Mouse (Mus musculus) CH12F3 (cell line): Measurements from ENCODE around the gene Syn3.

ENCODE experiments used
- in situ Hi-C: fragments of 300-500 bp; cut with MboI; formaldehyde crosslinking; loops from 2 replicates; pipeline ENCODE4 v1.14.3; 2020; ENCODE audit warnings: low sequenced_read_pairs

Syn3 gene

DNA sequence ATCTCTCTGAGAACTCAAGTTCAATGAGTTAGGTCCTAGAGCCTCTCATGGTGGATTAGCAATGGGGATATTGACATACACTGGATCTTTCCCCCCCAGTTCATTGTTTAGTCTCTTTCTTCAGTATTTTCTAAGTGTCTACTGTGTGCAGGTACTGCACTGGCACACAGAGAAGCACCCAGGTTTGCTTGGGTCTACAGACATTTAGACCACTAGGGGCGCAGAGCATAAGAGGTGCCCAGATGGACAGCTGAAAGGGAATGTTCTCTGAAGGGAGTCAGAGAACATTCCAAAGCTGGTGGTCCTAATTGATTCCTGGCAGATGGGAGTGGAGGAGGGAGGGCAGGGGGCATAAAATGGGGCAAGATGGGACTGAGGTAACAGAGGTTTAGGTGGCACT is 204.8 kb downstream of the Syn3 start:
- in situ Hi-C loops: no loop called here

DNA sequence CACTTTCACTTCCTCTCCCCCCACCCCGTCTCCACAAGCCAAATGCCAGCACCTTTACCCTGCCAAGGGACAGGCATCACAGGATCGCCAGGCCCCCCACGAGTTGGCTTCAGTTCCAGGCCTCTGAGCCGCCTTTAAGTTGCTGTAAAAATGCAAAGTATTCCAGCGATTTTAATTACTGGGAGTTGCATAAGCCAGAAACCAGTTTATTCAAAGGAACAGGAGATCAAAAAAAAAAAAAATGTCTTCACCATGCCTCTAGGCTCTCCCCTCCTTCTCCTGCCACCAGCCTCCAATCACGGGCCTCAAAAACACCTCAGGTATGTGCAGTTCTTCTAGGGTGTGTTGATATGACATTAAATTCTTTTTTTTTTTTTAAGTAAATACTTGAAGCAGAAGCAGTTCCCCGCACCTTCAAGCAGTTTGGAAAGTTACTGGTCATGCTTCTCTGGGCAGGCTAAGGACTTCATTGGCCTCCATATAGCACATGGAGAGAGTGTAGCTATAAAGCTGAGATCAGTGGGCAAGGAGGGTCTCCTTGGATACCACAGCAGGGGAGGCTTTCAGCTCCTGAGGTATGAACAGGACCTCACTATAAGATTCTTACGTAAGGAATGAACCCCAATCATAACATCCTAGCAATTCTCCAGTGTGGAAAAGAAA is 208.5 kb downstream of the Syn3 start:
- in situ Hi-C loops: no loop called here

- in situ Hi-C loops: no loop called here
These were observed 212.2 kb downstream of the Syn3 start for GRCm38 (mm10) chr10:86286508-86286907.

DNA sequence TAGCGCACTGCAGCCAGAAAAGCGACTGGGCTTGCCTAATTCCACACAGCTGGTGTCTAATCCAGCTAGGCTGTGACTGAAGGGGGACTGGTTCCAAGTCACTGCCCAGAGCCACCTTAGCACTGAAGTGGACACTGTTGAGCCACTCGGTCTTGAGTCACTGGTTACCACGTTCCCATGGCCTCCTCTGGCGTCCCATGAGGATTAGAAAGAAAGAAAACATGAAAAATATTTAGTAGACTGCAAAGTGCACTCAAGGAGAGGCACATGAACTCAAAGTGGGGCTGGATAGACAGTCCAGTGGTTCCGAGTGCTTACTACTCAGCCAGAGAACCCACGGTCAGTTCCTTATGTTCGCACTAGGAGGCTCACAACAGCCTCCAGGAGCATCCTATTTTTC is 217.5 kb downstream of the Syn3 start:
- in situ Hi-C loops: no loop called here

- in situ Hi-C loops: no loop called here
These were observed 219.0 kb downstream of the Syn3 start for GRCm38 (mm10) chr10:86279579-86280168.

DNA sequence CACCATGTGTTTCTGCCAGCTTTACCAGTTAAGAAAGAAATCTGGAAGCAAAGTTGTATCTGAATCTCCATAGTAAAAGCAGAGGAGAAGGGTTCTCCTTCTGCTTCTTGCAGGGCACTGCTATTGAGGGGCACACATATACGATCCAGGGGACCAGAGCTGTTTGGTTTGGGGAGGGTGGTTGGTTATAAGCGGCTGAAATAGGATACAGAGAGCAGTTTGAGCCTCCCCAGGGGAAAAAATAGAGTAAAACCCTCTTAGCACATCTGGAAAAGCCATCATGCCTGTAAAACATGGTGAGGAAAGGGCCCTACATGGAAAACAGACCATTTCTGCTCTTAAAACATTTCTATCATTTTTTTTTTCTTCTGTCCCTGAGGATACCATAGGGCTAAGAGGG is 220.2 kb downstream of the Syn3 start:
- in situ Hi-C loops: no loop called here

DNA sequence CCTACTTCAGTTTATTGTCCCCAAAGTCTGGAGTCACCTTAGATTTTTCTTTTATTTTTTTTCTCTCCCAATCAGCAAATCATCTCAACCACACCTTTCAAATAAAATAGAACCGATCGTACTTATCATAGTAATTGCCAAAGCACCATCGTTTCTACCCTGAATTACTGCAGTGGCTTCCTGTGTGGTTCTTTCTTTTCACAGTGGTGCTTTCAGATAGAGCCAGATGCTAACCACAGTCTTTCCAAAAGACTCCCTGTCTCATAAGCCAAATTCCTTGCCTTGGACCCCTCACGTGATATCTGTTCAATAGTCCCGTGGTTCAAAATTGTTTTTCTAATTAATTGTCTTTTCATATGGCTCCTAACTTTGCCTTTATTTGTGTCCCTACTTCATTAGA is 221.4 kb downstream of the Syn3 start:
- in situ Hi-C loops: no loop called here

GRCm38 (mm10) chr10:86275585-86275984 is 223.1 kb downstream of the Syn3 start:
- in situ Hi-C loops: no loop called here

GRCm38 (mm10) chr10:86273410-86274191 is 225.1 kb downstream of the Syn3 start:
- in situ Hi-C loops: no loop called here

- in situ Hi-C loops: no loop called here
These were observed 225.9 kb downstream of the Syn3 start for GRCm38 (mm10) chr10:86272826-86273225.

- in situ Hi-C loops: no loop called here
These were observed 228.4 kb downstream of the Syn3 start for GRCm38 (mm10) chr10:86270254-86270653.

DNA sequence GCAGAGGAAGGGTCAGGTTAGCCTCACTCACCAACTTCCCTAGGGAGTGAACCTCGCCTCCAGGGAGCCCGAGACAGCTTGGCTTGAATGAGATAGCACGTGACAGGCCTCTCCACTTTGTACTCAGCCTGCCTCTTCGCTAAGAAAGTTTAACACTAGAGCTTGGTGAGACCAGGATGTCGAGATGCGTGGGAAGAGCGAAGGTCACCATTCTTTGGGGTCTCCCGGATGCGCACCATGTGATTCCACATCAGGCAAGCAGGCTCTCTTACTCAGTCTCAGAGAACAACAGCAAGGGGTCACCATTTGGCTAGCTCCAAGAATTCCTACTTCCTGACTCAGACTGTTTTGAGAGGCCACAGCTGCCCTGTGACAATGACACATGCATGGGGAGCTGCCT is 234.1 kb downstream of the Syn3 start:
- in situ Hi-C loops: no loop called here

DNA sequence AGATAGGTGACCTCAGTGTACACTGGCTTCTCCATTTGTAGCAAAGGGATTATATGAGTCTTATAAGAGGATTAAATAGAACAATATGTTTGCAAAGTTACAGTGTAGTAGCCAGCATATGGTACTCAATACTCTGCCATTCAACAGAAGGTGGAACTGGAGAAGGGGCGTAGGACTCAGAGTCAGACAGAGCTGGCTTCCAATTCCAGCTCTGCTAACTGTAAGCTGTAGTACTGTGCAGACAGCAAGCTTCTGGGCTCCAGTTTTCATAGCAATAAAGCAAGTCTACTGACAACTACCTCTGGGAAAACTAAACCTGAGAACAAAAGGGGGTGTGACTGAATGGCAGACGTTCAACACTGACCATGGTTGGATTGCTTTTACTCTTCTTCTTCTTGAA is 237.0 kb downstream of the Syn3 start:
- in situ Hi-C loops: no loop called here

DNA sequence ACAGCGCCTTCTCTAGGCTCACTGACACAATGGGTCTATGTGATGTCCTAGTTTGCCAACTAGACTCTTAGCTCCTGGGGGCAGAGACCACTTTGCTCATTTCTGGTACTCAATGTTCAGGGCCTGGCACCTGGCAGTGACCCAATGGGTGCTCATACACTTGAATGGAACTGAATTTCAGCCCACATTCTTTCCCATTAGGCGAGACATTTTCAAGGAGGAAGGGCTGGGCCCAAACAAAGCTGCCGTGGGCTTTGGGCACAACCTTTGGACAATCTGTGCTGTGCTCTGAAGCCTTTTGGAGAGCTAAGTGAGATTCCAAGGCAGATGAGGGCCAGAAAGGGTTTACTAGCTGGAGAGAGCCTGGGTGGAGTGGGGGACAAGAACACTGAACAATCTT is 239.7 kb downstream of the Syn3 start:
- in situ Hi-C loops: no loop called here

GRCm38 (mm10) chr10:86258046-86258445 is 240.7 kb downstream of the Syn3 start:
- in situ Hi-C loops: no loop called here

DNA sequence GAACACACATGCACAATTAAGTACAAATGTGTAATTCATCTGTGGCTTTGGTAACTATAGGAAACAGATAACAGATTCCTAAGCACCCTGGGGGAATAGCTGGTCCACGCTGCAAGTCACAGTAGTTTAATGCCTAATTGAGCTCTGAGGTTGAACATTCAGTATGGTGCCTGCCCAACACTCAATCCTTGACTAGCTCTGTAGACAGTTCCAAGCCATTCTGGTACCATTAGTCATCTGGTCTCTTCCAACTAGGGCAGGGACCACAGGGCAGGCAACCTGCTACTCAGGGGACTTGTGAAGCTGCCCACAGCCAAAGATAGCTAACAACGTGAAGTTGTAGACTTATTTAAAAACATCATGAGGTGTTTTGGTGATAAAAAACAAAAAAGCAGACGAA is 241.7 kb downstream of the Syn3 start:
- in situ Hi-C loops: no loop called here

DNA sequence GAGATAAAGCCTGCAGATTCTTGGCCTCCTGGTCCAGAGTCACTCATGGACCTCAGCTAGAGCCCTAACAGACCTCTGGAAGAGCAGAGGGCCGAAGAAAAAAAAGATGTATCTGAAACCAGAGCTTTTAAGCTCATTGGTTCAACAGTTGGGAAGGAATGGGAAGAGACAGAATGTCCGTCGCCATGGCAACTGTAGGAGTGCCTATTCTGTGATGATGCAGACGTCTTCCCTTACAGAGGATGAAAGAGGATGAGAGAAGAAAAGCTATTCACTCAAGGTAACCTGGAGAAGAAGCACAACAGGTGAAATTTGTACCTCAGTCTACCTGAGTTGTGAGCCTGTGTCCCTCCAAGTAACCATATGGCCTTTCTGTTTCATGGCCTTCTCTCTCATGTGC is 242.5 kb downstream of the Syn3 start:
- in situ Hi-C loops: no loop called here

DNA sequence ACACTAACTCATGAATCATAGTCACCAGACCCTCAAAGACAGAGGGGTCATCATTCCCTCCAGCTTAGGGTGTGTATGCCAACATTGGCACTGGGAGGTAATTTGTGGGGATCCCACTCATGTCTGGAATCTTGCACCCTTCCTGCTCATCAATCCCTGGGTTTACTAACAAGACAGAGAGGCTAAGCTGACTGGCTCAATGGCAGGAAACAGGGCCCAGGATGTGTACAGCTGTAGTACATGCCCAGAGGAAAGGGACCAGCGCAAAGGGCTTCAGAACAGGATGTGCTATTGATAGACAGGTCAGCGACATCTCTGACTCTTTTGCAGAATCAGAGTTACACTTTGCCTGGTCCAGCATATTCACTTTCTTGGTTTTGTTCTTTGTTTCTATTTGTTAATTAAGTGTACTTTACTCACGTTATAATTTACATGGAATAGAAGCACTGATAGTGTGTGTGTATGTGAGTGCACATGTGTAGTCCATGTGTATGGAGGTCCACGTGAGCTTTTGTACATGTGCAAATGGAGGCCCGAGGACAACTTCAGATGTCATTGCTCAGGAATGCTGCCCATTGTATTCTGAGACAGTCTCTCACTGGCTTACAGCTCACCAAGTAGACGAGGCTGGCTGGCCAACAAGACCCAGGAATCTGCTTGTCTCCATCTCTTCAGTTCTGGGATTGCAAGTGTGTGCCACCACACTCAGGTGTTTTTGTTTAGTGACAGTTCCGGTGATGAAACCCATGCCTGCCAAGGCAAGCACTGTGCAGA is 248.4 kb downstream of the Syn3 start:
- in situ Hi-C loops: no loop called here

GRCm38 (mm10) chr10:86249283-86249682 is 249.4 kb downstream of the Syn3 start:
- in situ Hi-C loops: no loop called here

- in situ Hi-C loops: no loop called here
These were observed 249.9 kb downstream of the Syn3 start for GRCm38 (mm10) chr10:86248807-86249206.

- in situ Hi-C loops: no loop called here
These were observed 250.5 kb downstream of the Syn3 start for GRCm38 (mm10) chr10:86248131-86248740.
